Mouse (Mus musculus) kidney, adult 2 months (tissue): ENCODE results near the gene St3gal4.
A peak's percentile ranks its signal among the peaks of the same experiment; 100 is the strongest.

Source experiments
- CTCF ChIP-seq: fragments of 200-500 bp; conservative IDR thresholded peaks from 2 replicates; pipeline ENCODE4 v1.5.1; 2011; ENCODE audit warnings: low read depth, mild to moderate bottlenecking, control low read depth, low read length, moderate library complexity, mixed read lengths; ENCODE audit not compliant: insufficient read depth, insufficient read length
- POLR2A ChIP-seq: fragments of 200-500 bp; IDR thresholded peaks from one replicate; pipeline ENCODE4 v1.6.1; 2011; ENCODE audit warnings: low read depth, low read length, control low read depth

GRCm38 (mm10) chr9:35116391-35117381, 2.4 kb downstream of the St3gal4 start:
- TF ChIP-seq CTCF (no peak), POLR2A (peak; percentile 16)
